Mouse (Mus musculus) embryo, embryonic 10 days (tissue): ENCODE results near the gene Hmgb1.

Experiments used
- DNase-seq: peaks from one replicate; pipeline ENCODE4 v3.0.0-alpha.2; 2015; ENCODE audit warnings: low spot score

Hmgb1 gene

DNA sequence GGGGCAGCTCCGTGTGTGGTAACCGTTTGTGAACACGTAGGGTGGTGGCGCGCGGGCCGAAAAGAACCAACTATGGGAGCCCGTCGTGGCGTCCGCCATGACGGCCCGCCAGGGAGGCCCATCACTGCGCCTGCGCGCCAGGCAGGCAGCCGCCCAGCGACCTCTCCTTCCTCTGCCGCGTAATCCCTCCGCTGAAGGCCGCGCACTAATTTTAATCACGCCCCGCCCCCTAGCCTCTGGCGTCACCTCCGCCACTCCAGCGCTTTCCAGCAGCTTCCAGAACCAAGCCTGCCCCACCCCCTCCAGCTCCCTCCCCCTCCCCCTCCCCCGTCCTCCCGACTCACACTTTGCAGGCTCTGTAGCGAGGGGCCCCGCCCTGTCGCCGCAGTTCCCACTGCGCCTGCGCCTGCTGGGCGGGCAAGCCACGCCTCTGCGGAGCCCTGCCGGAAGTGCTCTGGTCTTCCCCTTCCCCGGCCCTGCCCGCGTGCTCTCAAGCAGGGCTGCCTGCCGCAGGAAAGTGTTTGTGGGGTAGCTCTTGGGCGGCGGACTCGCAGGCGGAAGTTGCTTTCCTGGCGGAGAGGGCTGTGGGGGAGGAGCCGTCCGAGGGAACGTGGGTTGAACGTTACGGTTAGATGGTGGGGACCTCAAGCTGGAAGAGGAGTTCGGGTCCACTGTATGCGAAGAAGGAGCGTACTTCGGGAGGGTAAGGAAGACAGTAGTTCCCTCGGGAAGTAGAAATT lies at the start of gene Hmgb1, which contains the start of gene Uspl1:
Gene Hmgb1, minus strand, starts transcription at position 386 of the 740 bp plus-strand sequence.
Gene Uspl1, plus strand, starts transcription at position 247 of the 740 bp plus-strand sequence.
- peak; percentile 97 for DNase-seq

DNA sequence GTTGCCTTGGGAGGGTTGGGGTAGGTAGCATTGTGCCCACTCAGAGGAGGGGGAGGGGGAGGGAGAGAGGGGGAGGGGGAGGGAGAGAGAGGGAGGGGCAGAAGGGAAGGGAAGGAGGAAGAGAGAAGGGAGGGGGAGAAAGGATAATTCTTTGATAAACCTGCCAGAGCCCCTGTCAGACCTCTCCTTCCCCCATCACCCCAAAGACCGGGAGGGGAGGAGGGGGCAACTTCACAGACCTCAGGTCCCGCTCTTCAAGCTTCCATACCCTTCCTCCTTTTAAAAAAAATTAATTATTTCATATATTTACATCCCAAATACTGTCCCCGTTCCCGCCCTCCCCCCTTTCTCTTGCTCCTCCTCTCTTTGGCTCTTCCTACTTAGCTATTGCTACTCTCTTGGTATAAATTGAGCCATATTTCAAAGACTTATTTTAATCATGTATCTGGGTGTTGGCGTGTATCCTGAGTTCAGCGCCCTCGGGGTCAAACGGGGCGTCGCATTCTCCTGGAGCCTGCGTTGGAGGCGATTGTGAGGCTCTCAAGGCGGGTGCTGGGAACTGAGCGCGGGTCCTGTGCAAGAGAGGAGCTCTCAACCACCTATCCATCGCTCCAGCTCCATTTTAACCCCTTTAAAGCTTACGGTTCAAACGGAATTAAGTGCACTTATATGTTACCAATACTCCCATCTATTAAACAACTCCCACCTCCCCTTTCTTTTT lies 45.5 kb upstream of the Hmgb1 start:
- no peak for DNase-seq

DNA sequence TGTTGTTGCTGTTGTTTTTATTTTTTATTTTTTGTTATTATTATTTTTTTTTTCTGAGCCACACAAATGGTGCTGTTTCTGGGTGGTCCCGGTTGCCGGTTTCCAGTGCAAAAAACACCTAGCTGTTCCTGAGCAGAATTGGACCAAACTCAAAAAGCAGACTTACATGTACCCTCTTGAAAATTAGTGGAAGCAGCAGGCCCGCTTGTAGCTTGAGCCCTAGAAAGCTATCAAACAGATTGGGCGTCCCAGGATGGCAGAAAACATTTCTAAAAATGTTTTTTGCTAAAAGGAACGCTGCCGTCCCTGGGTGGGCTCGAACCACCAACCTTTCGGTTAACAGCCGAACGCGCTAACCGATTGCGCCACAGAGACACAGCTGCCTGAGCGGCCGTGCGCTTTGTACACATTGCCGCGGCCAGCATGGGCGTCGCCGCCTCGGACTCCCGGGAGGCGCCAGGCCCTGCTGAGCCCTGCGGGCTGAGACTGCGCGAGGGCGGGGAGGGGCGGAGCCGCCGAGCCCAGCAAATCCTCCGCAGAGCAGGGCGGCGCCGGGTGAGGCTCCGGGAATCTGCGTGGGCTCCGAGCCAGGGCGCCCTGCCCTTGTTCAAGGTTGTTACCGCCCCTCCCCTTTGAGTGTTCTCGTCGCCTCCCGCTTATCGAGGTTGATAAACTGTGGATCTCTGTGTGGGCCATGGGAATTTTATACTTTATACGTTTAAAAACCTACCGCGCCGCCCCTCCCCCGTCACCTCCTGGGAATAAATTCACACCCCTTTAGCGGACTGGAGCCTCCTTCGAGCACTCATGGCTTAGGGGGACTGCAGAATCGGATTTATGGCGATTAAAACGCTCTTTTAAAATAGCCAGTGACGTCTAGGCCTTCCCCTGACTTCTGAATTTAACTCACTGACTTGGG lies 44.7 kb upstream of the Hmgb1 start:
- peak; percentile 98 for DNase-seq

DNA sequence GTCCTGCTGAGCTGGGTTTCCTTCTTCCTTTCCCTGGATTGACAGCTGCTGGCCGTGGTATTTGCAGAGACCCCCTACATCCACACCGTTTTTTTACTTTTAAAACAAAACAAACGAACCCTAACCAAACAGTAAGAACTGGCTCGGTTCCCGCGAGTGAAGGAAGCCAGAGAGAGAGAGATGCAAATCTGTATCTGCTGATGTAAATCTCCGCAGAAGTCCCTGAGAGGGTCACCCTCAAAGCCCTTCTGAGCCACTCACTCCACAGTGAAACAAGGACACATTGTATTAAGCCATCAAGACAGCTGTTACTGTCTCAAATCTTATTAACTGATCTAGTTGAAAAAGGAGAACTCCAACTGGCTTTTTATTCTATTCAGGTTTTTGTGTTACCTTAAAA lies 40.4 kb upstream of the Hmgb1 start:
- DNase-seq, result no peak

DNA sequence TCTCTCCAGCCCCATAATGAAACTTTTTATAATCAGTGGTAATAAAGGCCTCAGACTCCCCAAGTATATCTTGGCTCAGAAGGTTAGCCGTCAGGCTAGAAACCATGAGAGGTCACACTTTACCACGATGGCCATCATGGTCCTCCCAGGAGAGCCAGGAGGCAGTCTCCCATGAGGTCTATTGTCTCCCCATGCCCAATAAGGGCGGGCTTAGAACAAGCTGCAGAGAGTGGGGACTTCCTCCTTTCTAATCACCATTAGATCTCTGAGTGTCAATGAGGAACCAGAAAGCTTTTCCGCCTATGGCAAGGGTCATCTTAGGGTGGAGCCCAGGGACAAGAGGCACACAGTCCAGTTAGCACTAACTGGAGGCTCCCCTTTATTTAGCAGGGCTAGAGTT lies 37.1 kb upstream of the Hmgb1 start:
- DNase-seq, result no peak

GRCm38 (mm10) chr5:149219493-149219892 lies 35.2 kb upstream of the Hmgb1 start:
- no peak for DNase-seq

- no peak for DNase-seq
Measured at GRCm38 (mm10) chr5:149217524-149218357, 33.5 kb upstream of the Hmgb1 start.

GRCm38 (mm10) chr5:149215540-149215939 lies 31.3 kb upstream of the Hmgb1 start:
- DNase-seq, result no peak

- no peak for DNase-seq
Measured at GRCm38 (mm10) chr5:149212806-149213205, 28.5 kb upstream of the Hmgb1 start.

GRCm38 (mm10) chr5:149211041-149211440 lies 26.8 kb upstream of the Hmgb1 start:
- DNase-seq, result no peak

- DNase-seq, result peak; percentile 83
Measured at GRCm38 (mm10) chr5:149209328-149209727, 25.0 kb upstream of the Hmgb1 start.

DNA sequence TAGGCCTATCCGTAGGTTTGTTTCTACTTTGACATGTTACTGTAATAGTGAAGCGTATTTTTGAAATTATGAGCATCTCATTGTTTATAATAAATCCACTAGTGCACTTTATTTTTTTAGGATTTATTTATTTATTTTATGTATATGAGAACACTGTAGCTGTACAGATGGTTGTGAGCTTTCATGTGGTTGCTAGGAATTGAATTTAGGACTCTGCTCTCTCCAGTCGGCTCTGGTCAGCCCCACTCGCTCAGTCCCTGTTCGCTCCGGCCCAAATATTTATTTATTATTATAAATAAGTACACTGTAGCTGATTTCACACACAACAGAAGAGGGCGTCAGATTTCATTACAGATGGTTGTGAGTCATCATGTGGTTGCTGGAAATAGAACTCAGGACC lies 24.5 kb upstream of the Hmgb1 start:
- DNase-seq, result no peak

GRCm38 (mm10) chr5:149207661-149208060 lies 23.4 kb upstream of the Hmgb1 start:
- DNase-seq, result no peak

- no peak for DNase-seq
Measured at GRCm38 (mm10) chr5:149206286-149206685, 22.0 kb upstream of the Hmgb1 start.

DNA sequence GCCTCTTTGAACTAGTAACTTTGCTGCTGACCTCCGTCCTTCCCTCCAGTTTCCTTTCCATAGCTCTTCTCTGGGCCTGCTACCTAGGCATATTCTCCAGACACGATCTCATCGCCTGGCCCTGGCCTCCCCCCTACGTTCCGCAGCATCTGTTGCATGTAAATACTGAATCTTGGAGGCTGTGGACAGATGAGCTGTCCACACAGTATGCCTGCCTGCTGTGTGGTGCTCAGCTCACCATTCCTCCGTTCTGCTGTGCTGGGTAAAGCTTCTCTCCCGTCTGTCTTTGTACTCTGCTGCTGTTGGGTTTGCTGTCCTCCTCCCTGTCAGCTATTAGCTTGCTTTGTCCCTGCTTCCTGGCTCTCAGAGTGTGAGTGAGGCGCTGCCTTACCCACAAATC lies 21.0 kb upstream of the Hmgb1 start:
- DNase-seq, result no peak

GRCm38 (mm10) chr5:149204822-149205221 lies 20.5 kb upstream of the Hmgb1 start:
- DNase-seq, result no peak

- no peak for DNase-seq
Measured at GRCm38 (mm10) chr5:149203796-149204375, 19.6 kb upstream of the Hmgb1 start.

DNA sequence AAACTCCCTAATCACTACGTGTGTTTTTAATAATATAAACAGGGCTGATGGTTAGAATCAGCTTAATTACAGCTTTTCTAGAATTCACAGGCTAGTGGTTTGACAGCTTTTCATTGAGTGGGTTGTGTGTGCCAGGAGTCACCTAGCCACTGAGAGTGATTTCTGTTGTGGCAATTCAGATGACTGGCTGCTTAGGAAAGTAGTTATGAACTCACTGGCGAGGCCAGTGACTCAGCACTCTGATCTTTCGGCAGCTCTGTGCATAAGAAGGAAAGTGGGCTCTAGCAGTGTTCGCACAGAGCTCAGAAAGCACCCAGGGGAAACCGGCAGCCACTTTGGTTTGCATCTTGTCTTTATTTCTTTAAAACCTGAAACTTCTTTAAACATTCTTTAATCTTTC lies 18.7 kb upstream of the Hmgb1 start:
- no peak for DNase-seq

GRCm38 (mm10) chr5:149198782-149199181 lies 14.5 kb upstream of the Hmgb1 start:
- no peak for DNase-seq

DNA sequence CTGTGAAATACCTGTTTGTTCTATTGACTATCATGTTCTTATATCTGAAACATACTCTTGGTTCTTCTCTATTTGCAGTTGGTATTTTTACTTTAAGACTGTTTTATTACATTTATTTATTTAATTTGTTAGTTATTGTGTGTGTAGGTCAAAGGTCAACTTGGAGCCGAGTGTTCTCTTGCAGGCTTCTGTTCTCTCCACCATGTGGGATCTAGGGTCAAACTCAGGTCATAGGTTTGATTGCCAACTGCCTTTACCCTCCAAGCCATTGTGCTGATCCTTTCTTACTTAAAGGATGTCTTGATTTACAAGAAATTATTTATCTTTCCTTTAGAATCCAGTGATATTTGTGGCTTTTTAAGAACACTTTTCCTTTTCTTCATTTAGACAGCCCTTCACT lies 12.3 kb upstream of the Hmgb1 start:
- DNase-seq, result peak; percentile 71

DNA sequence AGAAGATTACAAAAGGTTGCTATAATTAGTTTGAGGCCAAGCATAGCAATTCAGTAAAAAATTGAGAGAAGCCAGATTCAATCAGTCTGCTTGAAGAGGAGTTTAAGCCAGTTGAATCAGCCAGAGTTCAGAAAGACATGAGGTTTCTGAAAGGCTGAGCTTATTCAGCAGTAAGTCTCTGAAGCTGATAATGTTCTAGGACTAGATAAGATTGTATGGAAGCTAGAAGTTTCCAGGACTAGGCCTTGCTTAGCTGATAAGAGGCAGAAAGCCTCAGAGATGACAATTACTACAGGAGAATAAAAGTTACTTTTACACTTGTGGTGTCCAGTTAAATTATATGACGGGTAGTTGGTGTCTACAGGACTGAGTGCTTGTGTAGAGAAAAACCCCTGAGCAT lies 5.9 kb upstream of the Hmgb1 start:
- DNase-seq, result no peak
